Mouse (Mus musculus) CH12.LX (cell line): Measurements from ENCODE around the gene Hpcal1. TPM values are rescaled to one million over a fixed set of nuclear protein-coding genes. Genes with fewer than 3 reads are reported as not detected.

Experiments used
- DNase-seq: peaks from one replicate; pipeline ENCODE4 v3.0.0-alpha.2; 2013; ENCODE audit errors: extremely low read depth
- H3K27ac ChIP-seq: 2 replicates; pipeline ENCODE4 v1.5.1; 2012; ENCODE audit warnings: low read depth, mild to moderate bottlenecking, control low read depth, moderate library complexity; ENCODE audit not compliant: insufficient read depth
- H3K27me3 ChIP-seq: replicated peaks from 2 replicates; pipeline ENCODE3; 2012; ENCODE audit warnings: inconsistent platforms
- H3K36me3 ChIP-seq, 2 experiments: replicated peaks in 1 of 2; 2 replicates each; pipeline versions ENCODE3 to v1.6.1; 2012; ENCODE audit warnings: inconsistent platforms in 1 of 2, low read length in 1 of 2, mild to moderate bottlenecking in 1 of 2, mixed read lengths in 1 of 2, moderate library complexity in 1 of 2; ENCODE audit not compliant: control insufficient read depth in 1 of 2, insufficient read depth in 1 of 2
- H3K4me1 ChIP-seq, 2 experiments: 2 replicates each; pipeline ENCODE4 v1.6.1; 2012; ENCODE audit warnings: inconsistent platforms in 1 of 2, moderate library complexity in 1 of 2; ENCODE audit not compliant: insufficient read depth in 2 of 2, control insufficient read depth in 1 of 2
- H3K4me2 ChIP-seq: 2 replicates; pipeline ENCODE4 v1.6.1; 2012; ENCODE audit warnings: low read depth, mild to moderate bottlenecking, control low read depth; ENCODE audit not compliant: poor library complexity, insufficient read depth, severe bottlenecking
- H3K4me3 ChIP-seq, 3 experiments: fragments of 150-350 bp in 1 of 3; sonication (generic) in 1 of 3; replicated peaks in 1 of 3; 2 replicates each; pipeline versions ENCODE3 to v1.5.1; 2011 to 2012; ENCODE audit warnings: low read depth in 2 of 3, low read length in 2 of 3, mild to moderate bottlenecking in 2 of 3, moderate library complexity in 2 of 3, control low read depth in 1 of 3, improper control_type of control experiment in 1 of 3, inconsistent platforms in 1 of 3, mixed read lengths in 1 of 3; ENCODE audit not compliant: poor library complexity in 1 of 3
- H3K79me2 ChIP-seq: replicated peaks from 2 replicates; pipeline ENCODE4 v1.6.1; 2012; ENCODE audit warnings: mild to moderate bottlenecking, moderate library complexity; ENCODE audit not compliant: control insufficient read depth, poor library complexity, insufficient read depth, severe bottlenecking; ENCODE audit errors: extremely low read depth
- H3K9ac ChIP-seq: 2 replicates; pipeline ENCODE4 v1.6.1; 2012; ENCODE audit warnings: low read depth, mild to moderate bottlenecking, control low read depth, moderate library complexity; ENCODE audit not compliant: insufficient read depth
- H3K9me3 ChIP-seq: replicated peaks from 2 replicates; pipeline ENCODE3; 2012; ENCODE audit warnings: low read length, inconsistent platforms, mixed read lengths
- CHD2 ChIP-seq: IDR thresholded peaks from 2 replicates; pipeline ENCODE4 v1.6.1; 2011; ENCODE audit warnings: low read length, improper control_type of control experiment
- ELF1 ChIP-seq: IDR thresholded peaks from 2 replicates; pipeline ENCODE4 v1.6.1; 2014; ENCODE audit warnings: low read depth, mild to moderate bottlenecking, inconsistent platforms, low read length, improper control_type of control experiment
- EP300 ChIP-seq: IDR thresholded peaks from 2 replicates; pipeline ENCODE4 v1.6.1; 2011; ENCODE audit warnings: low read length, improper control_type of control experiment
- ETS1 ChIP-seq: conservative IDR thresholded peaks from 2 replicates; pipeline ENCODE4 v1.6.1; 2012; ENCODE audit warnings: low read depth, mild to moderate bottlenecking, inconsistent platforms, low read length, improper control_type of control experiment, moderate library complexity
- HCFC1 ChIP-seq: IDR thresholded peaks from 2 replicates; pipeline ENCODE4 v1.6.1; 2012; ENCODE audit warnings: low read depth, mild to moderate bottlenecking, inconsistent platforms, low read length, improper control_type of control experiment
- IRF4 ChIP-seq: IDR thresholded peaks from 2 replicates; pipeline ENCODE4 v1.6.1; 2014; ENCODE audit warnings: low read depth, mild to moderate bottlenecking, inconsistent platforms, low read length, improper control_type of control experiment
- JUN ChIP-seq: IDR thresholded peaks from 2 replicates; pipeline ENCODE4 v1.6.1; 2011; ENCODE audit warnings: low read depth, mild to moderate bottlenecking, low read length, improper control_type of control experiment, moderate library complexity; ENCODE audit not compliant: insufficient read depth
- KAT2A ChIP-seq: IDR thresholded peaks from 2 replicates; pipeline ENCODE4 v1.6.1; 2012; ENCODE audit warnings: low read length, improper control_type of control experiment, inconsistent platforms; ENCODE audit not compliant: insufficient replicate concordance
- MAFK ChIP-seq: IDR thresholded peaks from 2 replicates; pipeline ENCODE4 v1.6.1; 2011; ENCODE audit warnings: low read length, improper control_type of control experiment; ENCODE audit not compliant: insufficient replicate concordance
- MAX ChIP-seq: IDR thresholded peaks from 2 replicates; pipeline ENCODE4 v1.6.1; 2011; ENCODE audit warnings: low read length, improper control_type of control experiment
- MYC ChIP-seq: IDR thresholded peaks from 2 replicates; pipeline ENCODE4 v1.6.1; 2011; ENCODE audit warnings: low read depth, mild to moderate bottlenecking, improper control_type of control experiment, low read length
- NELFE ChIP-seq: IDR thresholded peaks from 2 replicates; pipeline ENCODE4 v1.6.1; 2011; ENCODE audit warnings: low read depth, low read length, improper control_type of control experiment
- PAX5 ChIP-seq: IDR thresholded peaks from 2 replicates; pipeline ENCODE4 v1.6.1; 2012; ENCODE audit warnings: low read length, inconsistent platforms, mixed read lengths
- POLR2A ChIP-seq: IDR thresholded peaks from 2 replicates; pipeline ENCODE4 v1.6.1; 2011; ENCODE audit warnings: low read depth, mild to moderate bottlenecking, improper control_type of control experiment, low read length
- POLR2AphosphoS2 ChIP-seq: IDR thresholded peaks from 2 replicates; pipeline ENCODE4 v1.6.1; 2011; ENCODE audit warnings: low read depth, low read length, improper control_type of control experiment
- RAD21 ChIP-seq: IDR thresholded peaks from 2 replicates; pipeline ENCODE4 v1.6.1; 2011; ENCODE audit warnings: low read depth, mild to moderate bottlenecking, low read length, improper control_type of control experiment, moderate library complexity
- SIN3A ChIP-seq: IDR thresholded peaks from 2 replicates; pipeline ENCODE4 v1.6.1; 2012; ENCODE audit warnings: low read length, improper control_type of control experiment, inconsistent platforms
- TCF12 ChIP-seq: IDR thresholded peaks from 2 replicates; pipeline ENCODE4 v1.6.1; 2014; ENCODE audit warnings: low read depth, mild to moderate bottlenecking, inconsistent platforms, low read length, improper control_type of control experiment
- UBTF ChIP-seq: IDR thresholded peaks from 2 replicates; pipeline ENCODE4 v1.6.1; 2012; ENCODE audit warnings: low read depth, mild to moderate bottlenecking, inconsistent platforms, low read length, improper control_type of control experiment, moderate library complexity
- USF1 ChIP-seq: IDR thresholded peaks from 2 replicates; pipeline ENCODE4 v1.6.1; 2014; ENCODE audit warnings: low read depth, mild to moderate bottlenecking, inconsistent platforms, low read length, improper control_type of control experiment
- ZC3H11A ChIP-seq: IDR thresholded peaks from 2 replicates; pipeline ENCODE4 v1.6.1; 2012; ENCODE audit warnings: low read depth, mild to moderate bottlenecking, inconsistent platforms, low read length, improper control_type of control experiment
- ZKSCAN1 ChIP-seq: IDR thresholded peaks from 2 replicates; pipeline ENCODE4 v1.6.1; 2012; ENCODE audit warnings: low read depth, inconsistent platforms, low read length, improper control_type of control experiment, borderline replicate concordance
- ZMIZ1 ChIP-seq: IDR thresholded peaks from 2 replicates; pipeline ENCODE4 v1.6.1; 2012; ENCODE audit warnings: low read depth, mild to moderate bottlenecking, inconsistent platforms, low read length, improper control_type of control experiment
- dilution Hi-C: fragments of 300-500 bp; cut with MboI; formaldehyde crosslinking; loops from 2 replicates; pipeline ENCODE4 v1.14.3; 2020; ENCODE audit warnings: low sequenced_read_pairs; ENCODE audit not compliant: extremely low pct_unique_long_range_greater_than_20kb, extremely low pct_ligation_motif_present
- in situ Hi-C: fragments of 300-500 bp; cut with MboI; formaldehyde crosslinking; loops from 3 replicates; pipeline ENCODE4 v1.14.3; 2019; ENCODE audit warnings: low sequenced_read_pairs, low pct_ligation_motif_present, low pct_unique_long_range_greater_than_20kb, mixed read lengths
- polyA plus RNA-seq: library from polyadenylated mRNA; unstranded; fragments of >175 nt; gene quantifications from 2 replicates; pipeline ENCODE4 v1.2.1, GENCODE M21; 2012; ENCODE audit warnings: low read depth; ENCODE audit not compliant: insufficient read length
- total RNA-seq, 2 experiments: library from RNA; depleted of rRNA; stranded (reverse); fragments of 300-350 nt in 1 of 2; fragments of >200 nt in 1 of 2; gene quantifications; 2 replicates each; pipeline ENCODE4 v1.2.3; 2012 to 2014

Hpcal1 gene
- total and polyA plus RNA-seq, 3 experiments = 4.9 to 5.5 (median 4.9) TPM

GRCm38 (mm10) chr12:17726576-17727320, 36.1 kb downstream of the Hpcal1 start:
- Histone ChIP-seq H3K27me3 (no peaks in the 10 kb centered on the region), H3K9me3 (no peaks in the 10 kb centered on the region), H3K27ac (no peak overlapping the region), H3K36me3 (no peaks in the 10 kb centered on the region), H3K79me2 (no peaks in the 10 kb centered on the region), H3K9ac (no peak overlapping the region), H3K4me2 (no peak overlapping the region), H3K4me1 (peaks cover 0 to 17% of the 10 kb centered on the region in 2 experiments; a peak in 3 of 4 replicates), H3K4me3 (no peak overlapping the region)
- no peak for TF ChIP-seq CHD2
- no peak for TF ChIP-seq NELFE
- TF ChIP-seq IRF4 = no peak
- TF ChIP-seq TCF12 = no peak
- TF ChIP-seq USF1 = no peak
- TF ChIP-seq PAX5 = no peak
- TF ChIP-seq MAX = no peak
- no peak for TF ChIP-seq JUN
- no peak for TF ChIP-seq UBTF
- no peak for TF ChIP-seq MYC
- TF ChIP-seq MAFK = no peak
- TF ChIP-seq ZC3H11A = no peak
- no peak for TF ChIP-seq ETS1
- no peak for TF ChIP-seq RAD21
- no peak for TF ChIP-seq POLR2A
- no peak for TF ChIP-seq POLR2AphosphoS2
- no peak for TF ChIP-seq ZMIZ1
- no peak for TF ChIP-seq KAT2A
- no peak for TF ChIP-seq ZKSCAN1
- in situ Hi-C loops = no loop called here
- dilution Hi-C loops = no loop called here
- no peak for DNase-seq

GRCm38 (mm10) chr12:17727676-17728339, 37.2 kb downstream of the Hpcal1 start:
- Histone ChIP-seq H3K4me3 (no peak overlapping the region), H3K36me3 (no peaks in the 10 kb centered on the region), H3K79me2 (no peaks in the 10 kb centered on the region), H3K9ac (no peak overlapping the region), H3K9me3 (no peaks in the 10 kb centered on the region), H3K27ac (no peak overlapping the region)
- dilution Hi-C loops (no loop called here), in situ Hi-C loops (no loop called here)
- DNase-seq = no peak
- TF ChIP-seq RAD21 (no peak), SIN3A (no peak), ZMIZ1 (no peak), ELF1 (no peak), HCFC1 (no peak), EP300 (no peak), POLR2A (no peak), ZC3H11A (no peak), NELFE (no peak), ETS1 (no peak)
- TF ChIP-seq, all 38 proteins: peak for 0
- Histone ChIP-seq H3K4me2 (no peak overlapping the region), H3K4me1 (peaks cover 0 to 17% of the 10 kb centered on the region in 2 experiments; a peak in 3 of 4 replicates), H3K27me3 (no peaks in the 10 kb centered on the region)
